Mouse (Mus musculus): ENCODE results near the gene Efcab6. TPM values are rescaled to one million over a fixed set of nuclear protein-coding genes. Genes with fewer than 3 reads are reported as not detected.

Efcab6 gene
- polyA plus RNA-seq (2014; fragmentation: Illumina TruSeq; extraction: RNeasy Lipid Tissue Mini Kit (QIAGEN cat#74804)): 0.46 TPM

DNA sequence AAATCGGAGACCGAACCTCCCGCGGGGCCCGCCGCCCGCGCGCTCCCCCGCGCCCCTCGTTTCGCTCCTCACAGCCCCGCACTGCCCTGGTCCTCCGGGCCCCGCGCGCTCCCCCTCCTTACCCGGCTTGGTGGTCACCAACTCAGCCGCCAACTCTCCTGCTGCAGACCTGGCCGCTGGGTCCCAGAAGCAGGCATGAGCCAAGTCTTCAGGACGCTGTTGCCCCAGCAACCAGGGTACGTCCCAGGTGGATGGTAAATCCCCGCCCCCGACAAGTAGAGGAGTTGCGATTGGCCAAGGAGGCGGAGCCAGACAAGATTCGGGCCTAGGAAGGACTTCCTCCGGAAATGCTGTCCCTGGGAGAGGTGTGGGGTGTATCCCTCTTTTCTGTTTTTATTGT lies at the start of gene Efcab6:
Gene Efcab6 (minus strand): TSS at position 240 of the 400 bp plus-strand sequence.

GRCm38 (mm10) chr15:84105105-84105923 lies 40.1 kb upstream of the Efcab6 start, which contains the start of gene Sult4a1:
Gene Sult4a1 (minus strand): TSS chr15:84105754.

Other genes starting within 250 kb of the Efcab6 start
- gene Sult4a1, start 40.4 kb upstream of the Efcab6 start, polyA plus RNA-seq (2014; fragmentation: Illumina TruSeq; extraction: RNeasy Lipid Tissue Mini Kit (QIAGEN cat#74804)): 0.37 TPM
- not detected for gene Pnpla5, start 57.8 kb upstream of the Efcab6 start, polyA plus RNA-seq (2014; fragmentation: Illumina TruSeq; extraction: RNeasy Lipid Tissue Mini Kit (QIAGEN cat#74804))
- gene Pnpla3, start 102.5 kb upstream of the Efcab6 start, polyA plus RNA-seq (2014; fragmentation: Illumina TruSeq; extraction: RNeasy Lipid Tissue Mini Kit (QIAGEN cat#74804)): not detected
- gene Samm50, start 126.9 kb upstream of the Efcab6 start, polyA plus RNA-seq (2014; fragmentation: Illumina TruSeq; extraction: RNeasy Lipid Tissue Mini Kit (QIAGEN cat#74804)): 37.1 TPM
- 2.3 TPM for gene Parvb, start 166.7 kb upstream of the Efcab6 start, polyA plus RNA-seq (2014; fragmentation: Illumina TruSeq; extraction: RNeasy Lipid Tissue Mini Kit (QIAGEN cat#74804))